Mouse (Mus musculus) megakaryocyte, embryonic 14.5 days (primary cell): Measurements from ENCODE around the gene Farp1.

Experiments used
- FLI1 ChIP-seq: IDR thresholded peaks from 2 replicates; pipeline ENCODE4 v1.6.1; 2012; ENCODE audit warnings: low read length, inconsistent platforms, mixed read lengths
- GATA1 ChIP-seq: IDR thresholded peaks from 3 replicates; pipeline ENCODE4 v1.6.1; 2012; ENCODE audit warnings: mixed read lengths, low read length, inconsistent platforms, borderline replicate concordance

DNA sequence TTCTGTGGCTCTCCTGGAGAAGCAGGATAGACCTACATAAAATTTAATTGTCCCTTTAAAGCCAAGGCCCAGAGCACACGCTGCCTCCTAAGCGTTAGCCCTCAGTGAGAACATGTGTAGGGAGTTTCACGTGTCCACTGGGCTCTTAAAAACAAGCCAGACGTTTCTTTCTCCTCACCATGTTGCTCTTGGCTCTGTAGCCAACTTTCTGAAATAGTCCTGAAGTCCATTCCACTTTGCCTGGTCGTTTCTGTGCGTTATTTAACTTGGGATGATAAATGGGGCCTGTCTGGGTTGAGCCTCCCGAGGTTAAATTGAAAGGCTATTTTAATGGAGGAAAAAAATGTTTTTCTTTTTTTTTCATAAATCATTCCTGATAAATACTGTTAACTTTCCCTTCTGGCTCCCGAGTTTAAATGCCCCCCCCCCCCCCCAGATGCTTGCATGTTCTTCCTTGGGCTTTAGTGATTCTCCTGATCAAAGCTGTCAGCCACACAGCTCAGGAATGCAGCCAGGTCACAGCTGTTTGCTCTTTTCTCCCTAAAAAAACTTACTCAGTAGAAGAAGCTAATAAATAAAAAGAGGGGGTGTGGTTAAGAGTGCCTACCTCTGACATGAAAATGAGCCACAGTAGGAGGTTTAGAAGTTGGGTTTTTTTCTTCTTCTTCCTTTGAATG, 73.6 kb downstream of the Farp1 start:
- TF ChIP-seq GATA1 (no peak), FLI1 (no peak)
